Mouse (Mus musculus) layer of hippocampus, adult 8-10 months (tissue): ENCODE measurements around the gene Styxl1. TPM values are rescaled to one million over a fixed set of nuclear protein-coding genes. Genes with fewer than 3 reads are reported as not detected.

ENCODE experiments used
- DNase-seq, 2 experiments: peaks; one replicate each; pipeline ENCODE4 v3.0.0; 2022; ENCODE audit warnings: low spot score in 2 of 2
- total RNA-seq, 4 experiments: library from RNA; stranded (reverse); gene quantifications; 2 replicates each; pipeline ENCODE4 v1.2.4; 2022

Gene Styxl1
- total RNA-seq, 4 experiments from 2014 or later = 0.73 to 0.85 TPM; not detected in 2

- DNase-seq = no peak
Measured at GRCm38 (mm10) chr5:135764971-135765370, 13.2 kb downstream of the Styxl1 start.

- DNase-seq = peak; percentile 46 to 80
Measured at GRCm38 (mm10) chr5:135763526-135763925, 14.7 kb downstream of the Styxl1 start.

- no peak for DNase-seq
Measured at GRCm38 (mm10) chr5:135761881-135762280, 16.3 kb downstream of the Styxl1 start.

DNA sequence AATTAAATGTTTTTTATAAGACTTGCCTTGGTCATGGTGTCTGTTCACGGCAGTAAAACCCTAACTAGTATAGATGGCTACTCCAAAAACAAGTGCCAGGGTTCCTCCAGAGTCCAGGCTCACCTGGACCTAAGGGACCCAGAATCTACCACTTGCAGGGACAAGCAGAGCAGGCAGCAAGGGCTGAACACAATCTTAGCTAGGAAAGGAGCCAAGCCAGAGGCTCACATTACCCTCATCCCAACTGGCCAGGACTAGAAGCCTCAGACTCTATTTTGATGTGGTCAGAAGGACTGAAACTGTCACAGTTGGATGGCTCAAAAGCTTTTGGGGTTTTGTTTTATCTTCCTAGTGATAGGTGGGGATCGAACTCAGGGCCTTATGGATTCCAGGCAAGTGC is 26.6 kb downstream of the Styxl1 start:
- no peak for DNase-seq

- no peak for DNase-seq
Measured at GRCm38 (mm10) chr5:135751041-135751440, 27.1 kb downstream of the Styxl1 start.

DNA sequence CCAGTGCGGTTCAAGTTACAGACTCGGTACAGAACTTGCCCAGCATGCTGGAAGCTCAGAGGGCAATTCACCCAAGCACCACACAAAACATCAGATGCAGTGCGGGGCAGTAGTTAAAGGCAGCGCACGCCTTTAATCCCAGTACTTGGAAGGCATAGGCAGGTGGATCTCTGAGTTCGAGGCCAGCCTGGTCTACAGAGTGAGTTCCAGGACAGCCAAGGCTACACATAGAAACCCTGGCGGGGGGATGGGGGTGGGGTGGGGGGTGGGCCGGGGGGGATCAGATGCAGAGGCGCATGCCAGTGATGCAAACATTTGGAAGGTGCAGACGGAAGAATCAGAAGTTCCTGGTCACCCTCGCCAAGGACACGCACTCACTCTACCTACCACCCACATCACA is 33.4 kb downstream of the Styxl1 start:
- DNase-seq = no peak

DNA sequence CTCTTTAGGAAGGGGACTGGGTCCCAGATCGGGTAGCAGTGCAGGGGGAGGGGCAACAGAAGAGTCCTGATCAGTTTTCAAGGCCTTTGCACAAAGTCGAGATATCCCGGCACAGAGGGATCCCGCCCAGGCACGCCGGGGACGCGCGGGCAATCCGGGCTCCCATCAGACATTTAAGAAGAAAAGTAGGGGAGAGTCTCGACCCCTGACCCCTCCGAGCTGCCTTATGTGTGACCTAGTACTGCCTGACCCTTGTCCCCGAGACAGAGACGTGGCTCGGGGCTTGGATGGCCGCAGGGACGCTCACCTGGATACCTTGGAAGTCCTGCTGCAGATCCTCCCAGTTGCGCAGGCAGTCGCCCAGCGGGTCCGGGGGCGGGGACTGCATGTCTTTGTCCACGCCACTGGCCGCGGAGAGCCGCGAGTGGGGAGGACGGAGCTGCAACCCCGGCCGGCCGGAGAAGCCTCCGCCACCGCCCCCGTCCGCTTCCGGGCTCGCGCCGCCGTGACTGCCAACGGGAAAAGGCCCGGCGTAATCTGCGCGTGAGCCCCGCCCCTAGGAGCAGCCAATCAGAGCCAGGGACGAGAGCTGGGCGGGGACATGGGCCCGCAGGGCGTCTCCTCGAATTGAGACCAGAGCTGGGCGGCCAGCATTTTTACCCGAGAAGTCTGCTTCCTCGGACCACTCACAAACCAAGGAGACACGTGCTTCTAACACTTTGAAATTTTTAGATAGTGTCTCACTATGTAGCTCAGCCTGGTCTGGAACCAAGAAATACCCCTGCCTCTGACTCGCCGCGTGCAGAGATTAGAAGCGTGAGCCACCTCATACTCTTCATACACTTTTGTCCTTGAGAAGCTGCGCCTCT is 34.2 kb downstream of the Styxl1 start, which contains the start of gene Tmem120a:
Tmem120a (minus strand) TSS at position 708 of the 869 bp plus-strand sequence.
- DNase-seq = peak; percentile 89 to 91

- DNase-seq = no peak
Measured at GRCm38 (mm10) chr5:135742941-135743740, 35.0 kb downstream of the Styxl1 start.

DNA sequence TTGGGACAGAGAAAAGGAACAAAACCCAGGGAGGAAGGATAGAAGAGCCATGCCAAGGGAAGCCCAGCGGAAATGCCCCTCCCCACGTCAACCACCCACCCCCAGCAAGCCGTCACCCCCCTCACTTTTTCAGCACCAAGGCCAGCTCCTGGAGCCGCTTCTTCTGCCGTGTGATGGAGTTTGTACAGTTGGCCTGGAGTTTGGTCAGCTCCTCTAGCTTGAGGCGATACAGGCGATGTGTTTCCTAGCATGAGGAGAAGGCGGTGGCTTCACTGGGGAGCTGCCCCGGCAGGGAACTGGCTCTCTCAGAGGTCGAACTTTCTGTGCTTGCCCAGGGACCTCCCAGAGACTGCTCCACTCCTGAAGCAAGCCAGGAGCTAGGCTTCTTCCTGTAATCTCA is 36.0 kb downstream of the Styxl1 start:
- DNase-seq = no peak

DNA sequence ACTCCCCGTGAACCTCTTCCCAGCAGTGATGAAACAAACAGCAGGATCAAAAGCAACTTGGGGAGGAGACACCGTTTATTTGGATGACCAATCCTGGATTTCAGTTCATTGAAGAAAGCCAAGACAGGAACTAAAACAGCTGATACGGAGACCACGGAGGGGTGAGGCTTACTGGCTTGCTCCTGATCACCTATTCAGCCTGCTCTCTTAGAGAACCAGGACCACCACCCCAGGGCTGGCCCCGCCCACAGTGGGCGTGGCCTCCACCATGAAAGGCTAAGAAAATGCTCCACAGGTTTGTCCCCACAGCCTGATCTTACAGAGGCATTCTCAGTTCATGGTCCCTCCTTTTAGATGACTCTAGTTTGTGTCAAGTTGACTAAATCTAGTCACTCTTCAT is 39.9 kb downstream of the Styxl1 start:
- DNase-seq = no peak

- no peak for DNase-seq
Measured at GRCm38 (mm10) chr5:135737154-135737553, 41.0 kb downstream of the Styxl1 start.

DNA sequence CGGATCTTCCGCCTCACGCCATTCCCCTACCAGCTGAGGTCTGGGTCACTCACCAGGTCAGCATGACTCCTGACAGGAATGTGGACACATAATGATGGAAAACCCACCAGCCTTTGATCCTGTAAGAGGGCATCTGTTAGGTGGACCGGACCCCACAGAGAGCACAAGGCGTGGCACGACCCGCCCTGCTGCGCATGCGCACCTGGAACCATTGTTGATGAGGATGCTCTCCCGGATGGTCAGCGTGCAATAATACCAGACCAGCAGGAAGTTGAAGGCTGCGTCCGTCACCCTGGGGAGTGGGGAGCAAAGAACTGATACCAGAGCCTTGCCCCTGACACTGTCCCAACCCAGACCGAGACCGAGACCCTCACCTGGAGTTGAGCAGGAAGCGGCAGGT is 41.6 kb downstream of the Styxl1 start:
- DNase-seq = no peak

- no peak for DNase-seq
Measured at GRCm38 (mm10) chr5:135735741-135736140, 42.4 kb downstream of the Styxl1 start.

- DNase-seq = no peak
Measured at GRCm38 (mm10) chr5:135734057-135734680, 44.0 kb downstream of the Styxl1 start.

GRCm38 (mm10) chr5:135733071-135733470 is 45.1 kb downstream of the Styxl1 start:
- no peak for DNase-seq

GRCm38 (mm10) chr5:135731322-135731721 is 46.9 kb downstream of the Styxl1 start:
- DNase-seq = no peak

GRCm38 (mm10) chr5:135730916-135731315 is 47.3 kb downstream of the Styxl1 start:
- DNase-seq = no peak

- DNase-seq = no peak
Measured at GRCm38 (mm10) chr5:135730278-135730677, 47.9 kb downstream of the Styxl1 start.

- DNase-seq = no peak
Measured at GRCm38 (mm10) chr5:135729351-135729750, 48.8 kb downstream of the Styxl1 start.

- DNase-seq = no peak
Measured at GRCm38 (mm10) chr5:135728361-135728760, 49.8 kb downstream of the Styxl1 start.

GRCm38 (mm10) chr5:135727871-135728270 is 50.3 kb downstream of the Styxl1 start:
- DNase-seq = no peak
